Mouse (Mus musculus) embryonic facial prominence, embryonic 11.5 days (tissue): ENCODE data around the gene Aes. TPM values are rescaled to one million over a fixed set of nuclear protein-coding genes. Genes with fewer than 3 reads are reported as not detected.

Experiments
- ATAC-seq: fragments of 200-750 bp; cut with Nextera tagmentation; replicated peaks from 2 replicates; pipeline ENCODE4 v1.8.0; 2017; ENCODE audit warnings: low read depth; ENCODE audit not compliant: insufficient number of reproducible peaks, low FRiP score, low TSS enrichment
- DNase-seq: peaks from one replicate; pipeline ENCODE4 v3.0.0-alpha.2; 2015; ENCODE audit warnings: low spot score
- H3K27ac ChIP-seq: fragments of 300-500 bp; sonication (generic); replicated peaks from 2 replicates; pipeline ENCODE4 v1.5.1; 2014; ENCODE audit warnings: mild to moderate bottlenecking, low read depth, low read length, control low read depth
- H3K27me3 ChIP-seq: fragments of 300-500 bp; sonication (generic); 2 replicates; pipeline ENCODE4 v1.6.1; 2014; ENCODE audit warnings: mild to moderate bottlenecking, low read length, moderate library complexity, mixed read lengths; ENCODE audit not compliant: control insufficient read depth, insufficient read depth
- H3K36me3 ChIP-seq: fragments of 300-500 bp; sonication (generic); replicated peaks from 2 replicates; pipeline ENCODE4 v1.6.1; 2014; ENCODE audit warnings: low read depth, mild to moderate bottlenecking, low read length, moderate library complexity, mixed read lengths; ENCODE audit not compliant: control insufficient read depth, insufficient read depth
- H3K4me1 ChIP-seq: fragments of 300-500 bp; sonication (generic); 2 replicates; pipeline ENCODE4 v1.6.1; 2014; ENCODE audit warnings: low read length, mixed read lengths; ENCODE audit not compliant: control insufficient read depth, insufficient read depth
- H3K4me2 ChIP-seq: fragments of 300-500 bp; sonication (generic); 2 replicates; pipeline ENCODE4 v1.6.1; 2014; ENCODE audit warnings: low read depth, mild to moderate bottlenecking, control low read depth, low read length, moderate library complexity
- H3K4me3 ChIP-seq: fragments of 300-500 bp; sonication (generic); 2 replicates; pipeline ENCODE4 v1.5.1; 2014; ENCODE audit warnings: low read depth, low read length, control low read depth
- H3K9ac ChIP-seq: fragments of 300-500 bp; sonication (generic); replicated peaks from 2 replicates; pipeline ENCODE4 v1.6.1; 2014; ENCODE audit warnings: mild to moderate bottlenecking, control low read depth, low read length
- H3K9me3 ChIP-seq: fragments of 300-500 bp; sonication (generic); replicated peaks from 2 replicates; pipeline ENCODE4 v1.6.1; 2016; ENCODE audit warnings: mild to moderate bottlenecking, low read length, inconsistent platforms, mixed read lengths; ENCODE audit not compliant: control insufficient read depth
- WGBS: fragments of 180-500 bp; shearing (Covaris S2); extraction: QIAGEN DNeasy Blood & Tissue Kit; methylation state at CpG from one replicate; pipeline ENCODE4 v1.1.7; 2014; 5-methylcytosine and 5-hydroxymethylcytosine counted together
- polyA plus RNA-seq: library from polyadenylated mRNA; unstranded; fragments of >200 nt; fragmentation: Nextera tagmentation; extraction: Ambion mirVana; gene quantifications from 2 replicates; pipeline ENCODE4 v1.2.1, GENCODE M21; 2014

Aes gene
- polyA plus RNA-seq, 1 experiment from 2014 or later, result 321 TPM

DNA sequence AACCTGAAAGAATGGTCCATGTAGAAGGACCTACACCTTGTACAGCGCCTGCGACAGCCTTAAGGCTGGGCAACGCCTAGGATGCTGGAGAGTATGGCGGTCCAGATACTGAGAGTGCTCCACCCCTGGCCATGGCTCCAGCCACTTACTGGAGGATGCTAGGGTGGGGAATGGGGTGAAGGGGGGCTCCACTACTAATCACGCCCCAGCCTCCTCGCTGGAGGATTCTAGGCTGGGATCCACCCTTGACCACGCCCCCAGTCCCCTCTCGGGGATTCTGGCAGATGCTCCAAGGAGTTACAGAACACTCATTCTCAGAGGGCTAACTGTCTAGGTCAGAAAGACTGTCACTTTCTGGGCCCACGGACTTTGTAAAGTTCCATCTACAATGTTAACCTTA lies 13.7 kb downstream of the Aes start:
- no peak overlapping the region for H3K9ac ChIP-seq
- DNase-seq (no peak), ATAC-seq (no peak)
- no peaks in the 10 kb centered on the region for H3K36me3 ChIP-seq
- 5% methylated on average over 9 of the region's 9 CpGs for WGBS
- no peak overlapping the region; the same call in 1 of the 2 replicates for H3K4me3 ChIP-seq
- H3K9me3 ChIP-seq, result no peaks in the 10 kb centered on the region
- H3K27me3 ChIP-seq, result peaks cover 17% of the 10 kb centered on the region
- H3K4me1 ChIP-seq, result peaks cover 33% of the 10 kb centered on the region
- H3K4me2 ChIP-seq, result no peak overlapping the region
- H3K27ac ChIP-seq, result no peak overlapping the region

DNA sequence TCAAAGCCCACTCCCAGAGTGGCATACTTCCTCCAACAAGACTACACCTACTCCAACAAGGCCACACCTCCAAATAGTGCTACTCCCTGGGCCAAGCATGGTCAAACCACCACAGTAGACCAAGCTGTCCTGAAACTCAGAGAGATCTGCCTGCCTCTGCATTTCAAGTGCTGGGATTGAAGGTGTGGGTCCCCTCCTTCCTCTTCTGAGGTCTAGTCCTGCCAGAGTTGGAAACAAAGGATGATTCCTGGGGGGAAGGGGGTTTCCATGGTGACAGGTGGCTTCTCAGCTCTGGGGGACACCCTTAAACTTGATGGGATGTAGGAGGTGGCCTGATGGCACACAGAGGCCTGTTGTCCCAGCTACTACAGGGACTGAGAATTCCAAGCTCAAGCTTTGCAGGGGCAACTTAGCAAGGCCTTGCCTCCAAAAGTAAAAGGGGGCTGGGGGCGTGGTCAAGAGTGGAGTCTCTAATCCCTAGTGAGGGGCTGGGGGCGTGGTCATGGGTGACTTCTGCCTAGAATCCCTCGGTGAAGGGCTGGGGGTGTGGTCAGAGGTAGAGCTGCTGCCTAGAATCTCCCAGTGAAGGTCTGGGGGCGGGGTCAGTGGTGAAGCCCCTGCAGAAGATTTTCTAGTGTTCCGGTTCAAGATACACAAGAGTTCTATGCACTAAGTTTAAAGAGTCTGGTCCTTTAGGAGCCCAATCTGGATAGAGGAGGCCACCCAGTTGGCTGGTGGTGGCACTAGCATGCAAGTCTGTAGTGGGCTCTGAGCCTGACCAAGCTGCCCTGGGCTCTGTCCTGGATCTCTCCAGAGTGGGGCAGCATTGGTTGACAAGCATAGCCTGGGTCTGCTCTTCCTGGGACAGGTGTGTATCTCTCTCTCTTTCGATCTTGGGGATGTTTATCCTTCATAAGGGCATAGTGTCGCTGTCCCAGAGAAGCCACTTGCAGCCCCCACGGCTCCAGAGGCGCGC lies 15.1 kb downstream of the Aes start, which contains the start of gene Tle2:
TSS of gene Tle2 (plus strand) at position 481 of the 976 bp plus-strand sequence.
- Histone ChIP-seq H3K27ac (no peak within 1 kb of the TSS), H3K9ac (peak within 1 kb of the TSS; percentile 75), H3K4me3 (peak within 1 kb of the TSS; percentile 46), H3K9me3 (no peaks in the 10 kb centered on the region), H3K4me2 (peak within 1 kb of the TSS; percentile 88), H3K4me1 (peaks cover 29% of the 10 kb centered on the region), H3K27me3 (peaks cover 17% of the 10 kb centered on the region), H3K36me3 (no peaks in the 10 kb centered on the region)
- no peak for DNase-seq
- ATAC-seq, result no peak
- 18% methylated on average over 10 of the region's 10 CpGs for WGBS

DNA sequence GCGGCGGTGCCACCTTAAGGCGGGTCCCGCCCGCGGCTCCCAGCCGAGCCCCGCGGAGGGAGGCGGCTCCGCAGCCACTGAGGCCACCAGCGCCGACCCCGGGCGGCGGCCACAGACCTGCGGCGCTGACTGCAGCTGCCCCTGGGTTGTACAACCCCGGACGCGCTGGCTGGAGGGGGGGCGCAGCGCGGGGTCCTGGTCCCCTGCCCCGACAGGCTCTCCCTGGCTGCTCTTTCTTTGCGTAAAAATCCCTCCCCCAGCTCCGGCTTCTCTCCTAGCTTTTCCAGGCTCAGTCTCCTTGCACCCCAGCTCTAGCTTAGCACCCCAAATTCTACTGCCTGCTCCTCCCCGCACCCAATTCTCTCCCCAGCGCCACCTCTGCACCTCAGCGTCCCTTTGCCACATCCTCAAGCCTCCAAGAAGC lies 15.9 kb downstream of the Aes start:
- peak; percentile 55 for DNase-seq
- Histone ChIP-seq H3K27me3 (peaks cover 17% of the 10 kb centered on the region), H3K36me3 (no peaks in the 10 kb centered on the region), H3K9me3 (no peaks in the 10 kb centered on the region), H3K4me2 (peak overlapping the region; percentile 88), H3K27ac (no peak overlapping the region), H3K9ac (peak overlapping the region; percentile 75), H3K4me3 (peak overlapping the region; percentile 46), H3K4me1 (peaks cover 20% of the 10 kb centered on the region)
- no peak for ATAC-seq
- WGBS, result under 1% methylated on average over 22 of the region's 30 CpGs

DNA sequence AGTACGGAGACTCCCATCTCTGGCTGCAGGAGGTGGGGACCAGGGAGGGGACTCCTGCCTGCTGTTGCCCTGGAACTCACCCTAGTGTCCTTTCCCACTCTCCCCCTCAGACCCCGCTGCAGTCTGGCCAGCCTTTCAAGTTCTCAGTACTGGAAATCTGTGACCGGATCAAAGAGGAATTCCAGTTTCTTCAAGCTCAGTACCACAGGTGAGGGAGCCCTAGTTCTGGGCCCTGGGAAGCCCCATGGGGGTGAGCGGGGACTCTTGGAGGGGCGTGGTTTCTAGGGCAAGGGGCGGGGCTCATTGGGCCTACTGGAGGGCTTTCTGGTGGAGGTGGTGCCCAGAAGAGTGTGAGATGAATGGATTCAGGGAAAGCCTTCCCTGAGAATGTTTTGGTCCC lies 16.4 kb downstream of the Aes start:
- H3K4me2 ChIP-seq, result peak overlapping the region; percentile 88
- H3K9ac ChIP-seq, result peak overlapping the region; percentile 75
- peaks cover 18% of the 10 kb centered on the region for H3K4me1 ChIP-seq
- H3K36me3 ChIP-seq, result no peaks in the 10 kb centered on the region
- H3K4me3 ChIP-seq, result peak overlapping the region; percentile 46
- DNase-seq, result no peak
- no peak overlapping the region for H3K27ac ChIP-seq
- 2% methylated on average over 6 of the region's 6 CpGs for WGBS
- ATAC-seq, result no peak
- H3K27me3 ChIP-seq, result peaks cover 20% of the 10 kb centered on the region
- no peaks in the 10 kb centered on the region for H3K9me3 ChIP-seq

DNA sequence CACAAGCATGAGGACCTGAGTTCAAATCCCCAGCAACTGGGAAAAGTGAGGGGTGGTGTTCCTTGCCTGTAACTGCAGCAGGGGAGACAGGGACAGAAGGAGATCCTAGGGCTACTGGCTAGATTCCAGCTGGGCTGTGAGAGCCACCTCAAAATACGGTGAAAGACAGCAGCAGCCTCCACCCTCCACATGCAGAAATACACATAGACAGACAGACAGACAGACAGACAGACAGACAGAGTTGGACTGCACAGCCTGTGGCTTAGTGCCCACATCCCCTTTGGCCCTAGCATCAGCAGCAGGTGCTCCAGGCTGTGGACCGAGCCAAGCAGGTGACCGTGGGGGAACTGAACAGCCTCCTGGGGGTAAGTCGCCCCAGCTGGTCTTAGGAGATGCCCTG lies 20.7 kb downstream of the Aes start:
- WGBS, result 71% methylated on average over 4 of the region's 4 CpGs
- ATAC-seq (no peak), DNase-seq (no peak)
- Histone ChIP-seq H3K36me3 (no peaks in the 10 kb centered on the region), H3K4me2 (no peak overlapping the region), H3K4me3 (no peak overlapping the region), H3K4me1 (0 out of 2 replicates have a peak, but pooled peaks cover 6% of the 10 kb centered on the region), H3K9ac (no peak overlapping the region), H3K27me3 (peaks cover 8% of the 10 kb centered on the region), H3K27ac (no peak overlapping the region), H3K9me3 (no peaks in the 10 kb centered on the region)

DNA sequence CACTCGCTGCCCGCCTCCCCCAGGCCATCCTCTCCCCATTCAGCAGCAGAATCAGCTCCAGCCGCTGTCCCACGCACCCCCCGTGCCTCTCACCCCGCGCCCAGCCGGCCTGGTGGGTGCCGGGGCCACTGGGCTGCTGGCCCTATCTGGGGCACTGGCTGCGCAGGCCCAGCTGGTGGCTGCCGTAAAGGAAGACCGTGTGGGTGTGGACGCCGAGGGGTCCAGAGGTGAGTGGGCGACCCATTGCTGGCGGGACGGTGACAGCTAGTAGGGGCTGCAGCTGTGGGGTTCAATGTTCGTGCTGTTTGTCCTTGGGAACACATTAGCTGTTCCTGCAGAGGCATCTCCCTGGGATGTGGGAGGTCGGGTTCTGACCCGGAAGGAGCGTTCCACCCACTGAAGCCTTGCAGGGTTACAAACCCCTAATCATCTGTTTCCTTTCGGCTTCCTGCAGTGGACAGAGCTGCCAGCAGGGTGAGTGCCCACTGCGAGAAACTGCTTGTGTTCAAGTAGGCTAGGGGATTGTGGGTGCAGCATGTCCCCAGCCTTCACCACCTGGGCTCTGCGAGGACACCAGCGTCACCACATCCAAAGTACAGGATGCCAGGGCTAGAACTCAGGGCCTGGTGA lies 21.3 kb downstream of the Aes start:
- ATAC-seq, result no peak
- Histone ChIP-seq H3K27me3 (peaks cover 8% of the 10 kb centered on the region), H3K27ac (no peak overlapping the region)

DNA sequence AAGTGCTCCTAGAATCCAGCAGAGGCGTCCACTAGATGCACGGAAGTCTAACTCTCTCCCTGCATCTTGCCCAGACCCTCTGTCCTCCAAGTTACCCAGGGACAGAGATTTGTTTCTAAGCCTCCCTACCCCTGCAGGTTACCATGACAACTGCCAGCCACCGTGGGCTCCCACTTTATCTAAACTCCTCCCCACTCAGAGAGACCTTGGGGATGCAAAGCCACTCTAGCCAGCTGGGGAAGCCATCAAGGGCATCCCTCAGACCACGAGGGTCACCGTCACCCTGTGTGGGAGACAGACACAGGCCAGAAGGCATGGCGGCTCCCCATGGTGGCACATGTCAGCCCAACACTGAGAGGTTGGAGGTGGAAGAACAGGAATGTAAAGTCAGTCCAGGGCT lies 24.1 kb downstream of the Aes start:
- no peak for ATAC-seq
- H3K27me3 ChIP-seq, result peaks cover 8% of the 10 kb centered on the region; the same call in 1 of the 2 replicates
- H3K36me3 ChIP-seq, result no peaks in the 10 kb centered on the region
- DNase-seq, result no peak
- no peak overlapping the region for H3K4me3 ChIP-seq
- 54% methylated on average over 6 of the region's 6 CpGs for WGBS
- no peak overlapping the region for H3K9ac ChIP-seq
- H3K4me2 ChIP-seq, result no peak overlapping the region
- H3K9me3 ChIP-seq, result no peaks in the 10 kb centered on the region
- H3K4me1 ChIP-seq, result no peaks in the 10 kb centered on the region
- H3K27ac ChIP-seq, result no peak overlapping the region

More for the DNA sequence above, 21.3 kb downstream of the Aes start:
- H3K9ac ChIP-seq, result peak overlapping the region; percentile 13; the same call in 1 of the 2 replicates
- no peak overlapping the region for H3K4me3 ChIP-seq
- 0 out of 2 replicates have a peak, but pooled peaks cover 6% of the 10 kb centered on the region for H3K4me1 ChIP-seq
- 44% methylated on average over 25 of the region's 25 CpGs for WGBS
- H3K36me3 ChIP-seq, result no peaks in the 10 kb centered on the region
- no peak overlapping the region; the same call in 1 of the 2 replicates for H3K4me2 ChIP-seq
- H3K9me3 ChIP-seq, result no peaks in the 10 kb centered on the region
- DNase-seq, result no peak
